Mouse (Mus musculus): ENCODE measurements around the gene Gm45062. TPM values are rescaled to one million over a fixed set of nuclear protein-coding genes. Genes with fewer than 3 reads are reported as not detected.

The Gm45062 gene
- polyA plus RNA-seq, 1 experiment from 2014 or later: 5.5 TPM

DNA sequence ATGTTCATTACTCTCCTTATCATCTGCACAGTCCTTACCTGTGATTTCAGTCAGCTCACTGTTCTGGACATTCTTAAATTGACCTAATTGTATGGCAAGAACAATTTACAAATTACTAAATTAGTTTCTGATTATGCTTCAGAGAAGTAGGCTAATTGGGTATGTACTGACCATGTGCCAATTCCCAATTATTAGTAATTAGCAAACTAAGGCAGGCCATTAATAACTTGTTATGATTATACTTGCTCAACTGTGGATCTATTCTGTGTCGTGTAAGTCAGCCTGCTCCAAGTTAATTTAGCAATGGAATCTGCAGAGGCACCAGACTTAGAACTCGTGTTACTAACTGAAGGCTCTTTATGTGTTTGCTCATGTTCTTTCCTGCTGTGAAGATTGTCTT lies 113.8 kb downstream of the Gm45062 start:
- ATAC-seq (replicated peaks; ENCODE audit: insufficient number of reproducible peaks, insufficient read depth, low FRiP score, low read depth): no peak
- H3K4me1 ChIP-seq (replicated peaks): 0 out of 2 replicates have a peak, but pooled peaks cover 7% of the 10 kb centered on the region
- H3K27me3 ChIP-seq: no peaks in the 10 kb centered on the region
- 71% methylated on average over 2 of the region's 2 CpGs for WGBS
- H3K9me3 ChIP-seq (replicated peaks): no peaks in the 10 kb centered on the region
- H3K4me3 ChIP-seq: no peak overlapping the region
- H3K4me2 ChIP-seq: no peak overlapping the region
- no peaks in the 10 kb centered on the region for H3K36me3 ChIP-seq
- H3K9ac ChIP-seq: no peak overlapping the region
- no peak overlapping the region for H3K27ac ChIP-seq

DNA sequence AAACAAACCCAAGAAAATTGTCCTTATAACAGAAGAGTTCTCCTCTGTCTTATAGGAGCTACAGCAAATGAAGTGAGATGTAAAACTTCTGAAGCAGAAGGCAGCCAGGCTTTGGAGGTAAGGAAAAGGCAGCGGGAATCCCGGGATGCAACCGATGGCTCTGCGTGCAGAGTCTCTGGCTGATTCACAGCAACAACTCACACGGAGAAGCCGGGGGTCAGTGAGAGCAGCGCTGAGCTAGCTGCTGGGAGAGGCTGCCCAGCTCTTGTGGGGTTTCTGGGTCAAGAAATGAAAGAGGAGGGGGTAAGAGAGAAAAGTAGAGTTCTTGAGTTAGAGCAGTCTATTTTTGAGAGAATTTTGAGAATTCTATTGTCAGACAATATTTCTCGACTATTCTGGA lies 114.6 kb downstream of the Gm45062 start:
- Histone ChIP-seq H3K4me2 (no peak overlapping the region), H3K27me3 (no peaks in the 10 kb centered on the region), H3K9me3 (replicated peaks) (no peaks in the 10 kb centered on the region), H3K9ac (no peak overlapping the region), H3K27ac (no peak overlapping the region), H3K4me3 (no peak overlapping the region), H3K36me3 (no peaks in the 10 kb centered on the region), H3K4me1 (replicated peaks) (0 out of 2 replicates have a peak, but pooled peaks cover 7% of the 10 kb centered on the region)
- 49% methylated on average over 8 of the region's 8 CpGs for WGBS
- no peak for ATAC-seq (replicated peaks; ENCODE audit: insufficient number of reproducible peaks, insufficient read depth, low FRiP score, low read depth)

DNA sequence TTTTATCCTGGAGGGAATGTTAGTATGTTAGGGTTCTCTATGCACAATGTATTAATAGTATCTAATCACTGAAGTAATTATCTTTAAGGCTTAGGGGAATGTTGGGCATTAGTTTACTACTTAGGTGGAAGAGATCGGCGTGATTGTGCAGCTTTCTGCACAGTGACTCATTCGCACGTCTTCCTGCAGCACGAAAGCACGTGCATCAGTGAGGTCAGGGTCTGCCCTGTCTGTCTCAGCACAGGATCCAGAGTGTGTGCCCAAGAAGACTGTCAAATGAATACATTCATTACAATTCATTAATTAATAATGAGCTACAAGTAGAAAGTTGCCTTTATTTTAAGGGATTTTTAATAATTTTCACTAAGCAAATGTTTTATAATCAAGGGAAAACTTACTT lies 115.0 kb downstream of the Gm45062 start:
- H3K4me2 ChIP-seq: no peak overlapping the region
- H3K4me3 ChIP-seq: no peak overlapping the region
- H3K4me1 ChIP-seq (replicated peaks): 0 out of 2 replicates have a peak, but pooled peaks cover 7% of the 10 kb centered on the region
- H3K27ac ChIP-seq: no peak overlapping the region
- no peaks in the 10 kb centered on the region for H3K9me3 ChIP-seq (replicated peaks)
- ATAC-seq (replicated peaks; ENCODE audit: insufficient number of reproducible peaks, insufficient read depth, low FRiP score, low read depth): no peak
- no peak overlapping the region for H3K9ac ChIP-seq
- no peaks in the 10 kb centered on the region for H3K27me3 ChIP-seq
- 64% methylated on average over 6 of the region's 6 CpGs for WGBS
- no peaks in the 10 kb centered on the region for H3K36me3 ChIP-seq

DNA sequence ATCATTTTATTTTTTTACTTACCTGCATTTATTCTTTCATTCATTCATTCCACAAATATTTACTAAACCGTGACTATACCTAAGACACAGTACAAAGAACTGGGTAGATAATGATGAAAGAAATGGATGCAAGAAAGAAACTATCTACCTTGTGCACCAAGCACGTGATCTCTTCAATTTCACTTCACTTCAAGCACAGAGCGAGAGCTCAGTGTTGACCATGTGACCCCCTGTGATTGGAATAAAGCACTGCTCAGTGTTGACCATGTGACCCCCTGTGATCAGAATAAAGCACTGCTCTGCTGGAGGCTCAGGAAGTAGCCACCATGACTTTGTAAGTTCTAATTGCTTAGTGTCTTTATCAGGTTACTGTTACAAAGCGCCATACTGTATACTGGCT lies 115.5 kb downstream of the Gm45062 start:
- Histone ChIP-seq H3K27ac (no peak overlapping the region), H3K4me2 (no peak overlapping the region), H3K4me3 (no peak overlapping the region), H3K4me1 (replicated peaks) (0 out of 2 replicates have a peak, but pooled peaks cover 7% of the 10 kb centered on the region), H3K36me3 (no peaks in the 10 kb centered on the region), H3K9me3 (replicated peaks) (no peaks in the 10 kb centered on the region), H3K9ac (no peak overlapping the region), H3K27me3 (no peaks in the 10 kb centered on the region)
- ATAC-seq (replicated peaks; ENCODE audit: insufficient number of reproducible peaks, insufficient read depth, low FRiP score, low read depth): no peak
- 84% methylated on average over 4 of the region's 4 CpGs for WGBS

DNA sequence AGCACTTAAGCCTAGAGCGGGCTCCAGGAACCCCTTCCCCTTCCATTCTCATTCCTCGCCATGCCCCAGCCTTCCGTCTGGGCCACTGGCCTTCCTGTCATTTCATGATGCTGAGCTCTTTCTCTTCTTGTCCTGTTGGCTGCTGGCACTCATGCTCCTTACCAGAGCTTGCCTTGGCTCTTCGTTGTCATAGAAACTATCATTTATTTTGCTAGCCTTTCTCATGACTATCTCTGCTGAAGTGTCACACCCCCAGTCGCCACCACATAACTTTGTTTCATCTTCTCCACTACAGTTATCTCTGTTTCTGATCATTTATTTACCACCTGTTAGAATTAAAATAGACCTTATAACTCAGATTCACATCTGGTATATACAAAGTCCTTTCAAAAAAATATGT lies 117.1 kb downstream of the Gm45062 start:
- ATAC-seq (replicated peaks; ENCODE audit: insufficient number of reproducible peaks, insufficient read depth, low FRiP score, low read depth): no peak
- Histone ChIP-seq H3K9me3 (replicated peaks) (no peaks in the 10 kb centered on the region), H3K27me3 (no peaks in the 10 kb centered on the region), H3K4me1 (replicated peaks) (no peaks in the 10 kb centered on the region), H3K4me3 (no peak overlapping the region), H3K27ac (no peak overlapping the region), H3K36me3 (no peaks in the 10 kb centered on the region), H3K9ac (no peak overlapping the region), H3K4me2 (no peak overlapping the region)
- WGBS: 87% methylated on average over 5 of the region's 5 CpGs

DNA sequence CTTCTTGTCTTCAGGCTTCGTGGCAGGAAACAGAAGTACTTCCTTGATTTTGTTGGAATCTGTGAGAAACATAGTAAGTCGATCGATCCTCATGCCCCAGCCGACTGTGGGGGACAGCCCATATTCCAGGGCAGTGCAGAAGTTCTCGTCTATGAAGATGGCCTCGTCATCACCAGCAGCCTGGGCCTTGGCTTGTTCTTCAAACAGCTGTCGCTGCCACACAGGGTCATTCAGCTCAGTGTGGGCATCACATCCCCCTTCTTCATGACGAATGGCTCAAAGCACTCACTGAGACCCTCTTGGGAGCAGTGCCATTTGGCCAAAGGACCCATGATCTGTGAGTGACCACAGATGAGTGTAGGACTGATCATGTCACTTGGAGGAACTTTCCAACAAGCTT lies 118.4 kb downstream of the Gm45062 start:
- Histone ChIP-seq H3K36me3 (no peaks in the 10 kb centered on the region), H3K9ac (no peak overlapping the region), H3K27me3 (no peaks in the 10 kb centered on the region), H3K27ac (no peak overlapping the region), H3K9me3 (replicated peaks) (no peaks in the 10 kb centered on the region), H3K4me3 (no peak overlapping the region), H3K4me2 (no peak overlapping the region), H3K4me1 (replicated peaks) (no peaks in the 10 kb centered on the region)
- 80% methylated on average over 8 of the region's 8 CpGs for WGBS
- ATAC-seq (replicated peaks; ENCODE audit: insufficient number of reproducible peaks, insufficient read depth, low FRiP score, low read depth): no peak

DNA sequence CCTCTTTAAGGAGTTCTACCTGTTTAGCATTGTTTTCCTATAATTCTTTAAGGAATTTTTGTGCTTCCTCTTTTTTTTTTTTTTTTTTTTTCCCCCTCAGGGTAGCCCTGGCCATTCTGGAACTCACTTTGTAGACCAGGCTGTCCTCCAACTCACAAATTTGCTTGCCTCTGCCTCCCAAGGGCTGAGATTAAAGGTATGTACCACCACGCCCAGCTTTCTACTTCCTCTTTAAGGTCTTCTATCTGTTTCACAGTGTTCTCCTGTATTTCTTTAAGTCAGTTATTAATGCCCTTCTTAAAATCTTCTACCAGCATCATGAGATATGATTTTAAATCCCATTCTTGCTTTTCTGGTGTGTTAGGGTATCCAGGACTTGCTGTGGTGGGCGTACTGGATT lies 130.1 kb downstream of the Gm45062 start:
- no peaks in the 10 kb centered on the region for H3K27me3 ChIP-seq
- no peaks in the 10 kb centered on the region for H3K36me3 ChIP-seq
- no peak for ATAC-seq (replicated peaks; ENCODE audit: insufficient number of reproducible peaks, insufficient read depth, low FRiP score, low read depth)
- H3K9ac ChIP-seq: no peak overlapping the region
- no peaks in the 10 kb centered on the region for H3K4me1 ChIP-seq (replicated peaks)
- H3K4me2 ChIP-seq: no peak overlapping the region
- no peaks in the 10 kb centered on the region for H3K9me3 ChIP-seq (replicated peaks)
- H3K4me3 ChIP-seq: no peak overlapping the region
- WGBS: 96% methylated on average over 2 of the region's 2 CpGs
- H3K27ac ChIP-seq: no peak overlapping the region

DNA sequence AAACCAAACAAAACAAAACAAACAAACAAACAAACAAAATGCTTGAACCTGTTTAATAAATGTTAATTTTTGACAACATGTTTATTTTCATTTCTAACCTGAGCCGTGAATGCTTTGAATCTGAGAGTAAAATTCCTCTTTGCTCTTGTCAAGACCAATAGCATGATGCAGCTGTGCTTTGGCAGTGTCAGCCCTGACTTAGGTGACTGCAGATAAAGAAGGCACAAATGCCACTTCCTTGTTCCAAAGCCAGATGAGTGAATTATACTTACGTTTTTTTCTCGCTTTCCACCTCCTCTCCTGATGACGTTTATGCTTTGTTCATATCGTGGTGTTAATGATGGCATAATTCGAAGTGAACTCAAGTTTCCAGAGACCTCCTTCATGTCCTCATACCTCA lies 131.0 kb downstream of the Gm45062 start:
- 88% methylated on average over 6 of the region's 6 CpGs for WGBS
- H3K9me3 ChIP-seq (replicated peaks): no peaks in the 10 kb centered on the region
- H3K4me2 ChIP-seq: no peak overlapping the region
- no peaks in the 10 kb centered on the region for H3K36me3 ChIP-seq
- H3K9ac ChIP-seq: no peak overlapping the region
- no peak overlapping the region for H3K27ac ChIP-seq
- no peaks in the 10 kb centered on the region for H3K27me3 ChIP-seq
- ATAC-seq (replicated peaks; ENCODE audit: insufficient number of reproducible peaks, insufficient read depth, low FRiP score, low read depth): no peak
- no peak overlapping the region for H3K4me3 ChIP-seq
- no peaks in the 10 kb centered on the region for H3K4me1 ChIP-seq (replicated peaks)

DNA sequence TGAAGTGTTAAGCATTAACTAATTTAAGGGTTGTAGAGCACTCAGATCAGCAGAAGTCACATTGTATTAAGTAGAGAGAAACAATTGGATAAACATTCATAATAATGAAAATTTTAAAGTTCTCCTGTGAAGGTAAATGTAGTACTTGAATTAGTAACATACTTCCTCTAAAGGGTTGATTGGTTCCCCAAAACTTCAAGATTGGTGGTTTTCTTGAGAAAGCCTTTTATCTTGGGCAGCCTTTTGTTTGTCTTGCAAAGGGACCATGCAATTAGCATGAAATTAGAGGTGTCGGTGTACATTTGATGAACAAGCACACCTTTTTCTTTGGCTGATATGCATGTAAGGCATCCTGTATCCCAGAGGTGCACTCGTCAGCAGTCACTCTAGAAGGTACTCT lies 131.7 kb downstream of the Gm45062 start:
- no peaks in the 10 kb centered on the region for H3K9me3 ChIP-seq (replicated peaks)
- H3K4me2 ChIP-seq: no peak overlapping the region
- ATAC-seq (replicated peaks; ENCODE audit: insufficient number of reproducible peaks, insufficient read depth, low FRiP score, low read depth): no peak
- no peak overlapping the region for H3K4me3 ChIP-seq
- WGBS: 84% methylated on average over 2 of the region's 2 CpGs
- H3K36me3 ChIP-seq: no peaks in the 10 kb centered on the region
- H3K27ac ChIP-seq: no peak overlapping the region
- no peaks in the 10 kb centered on the region for H3K4me1 ChIP-seq (replicated peaks)
- no peaks in the 10 kb centered on the region for H3K27me3 ChIP-seq
- no peak overlapping the region for H3K9ac ChIP-seq

DNA sequence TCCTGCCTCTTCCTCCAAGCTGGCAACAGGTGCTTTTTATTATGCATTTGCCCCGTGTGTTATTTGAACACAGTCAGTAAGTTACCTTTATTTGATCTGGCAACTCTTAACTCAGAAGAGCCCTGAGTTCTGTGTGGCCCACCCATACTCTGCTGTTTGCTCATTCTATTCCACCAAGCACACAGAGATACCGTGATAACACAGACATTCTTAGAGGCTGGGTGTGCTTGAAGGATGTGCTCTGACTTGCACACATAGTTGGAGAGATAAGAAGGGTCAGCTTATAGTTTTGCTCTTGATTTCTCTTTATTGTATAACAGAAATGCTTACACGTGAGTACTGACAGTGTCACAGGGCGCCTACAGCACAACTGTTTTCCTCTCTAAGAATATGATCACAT lies 133.8 kb downstream of the Gm45062 start:
- Histone ChIP-seq H3K27ac (no peak overlapping the region), H3K4me1 (replicated peaks) (no peaks in the 10 kb centered on the region), H3K27me3 (no peaks in the 10 kb centered on the region), H3K4me3 (no peak overlapping the region), H3K9me3 (replicated peaks) (no peaks in the 10 kb centered on the region), H3K4me2 (no peak overlapping the region), H3K36me3 (no peaks in the 10 kb centered on the region), H3K9ac (no peak overlapping the region)
- 58% methylated on average over 4 of the region's 4 CpGs for WGBS
- ATAC-seq (replicated peaks; ENCODE audit: insufficient number of reproducible peaks, insufficient read depth, low FRiP score, low read depth): no peak

DNA sequence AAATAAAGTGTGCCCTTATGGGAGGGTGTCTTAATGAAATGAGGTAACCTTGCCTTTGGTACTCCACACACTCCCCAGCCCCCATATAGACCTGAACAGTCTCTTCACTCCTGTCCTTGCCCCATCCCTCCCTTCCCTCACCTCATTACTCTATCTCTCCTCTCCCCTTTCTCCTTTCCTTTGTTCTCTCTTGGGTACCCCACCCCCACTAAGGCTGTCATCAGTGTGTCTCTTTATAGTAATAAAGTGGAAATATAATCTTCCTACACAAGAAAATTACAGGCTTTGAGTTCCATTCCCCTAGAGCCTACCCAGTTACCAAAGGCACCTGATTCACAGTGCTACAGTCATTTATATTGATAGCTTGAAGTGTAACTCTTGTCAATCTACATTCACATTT lies 134.8 kb downstream of the Gm45062 start:
- Histone ChIP-seq H3K9me3 (replicated peaks) (no peaks in the 10 kb centered on the region), H3K4me1 (replicated peaks) (no peaks in the 10 kb centered on the region), H3K4me2 (no peak overlapping the region), H3K36me3 (no peaks in the 10 kb centered on the region), H3K27ac (no peak overlapping the region), H3K4me3 (no peak overlapping the region), H3K27me3 (no peaks in the 10 kb centered on the region), H3K9ac (no peak overlapping the region)
- ATAC-seq (replicated peaks; ENCODE audit: insufficient number of reproducible peaks, insufficient read depth, low FRiP score, low read depth): no peak

DNA sequence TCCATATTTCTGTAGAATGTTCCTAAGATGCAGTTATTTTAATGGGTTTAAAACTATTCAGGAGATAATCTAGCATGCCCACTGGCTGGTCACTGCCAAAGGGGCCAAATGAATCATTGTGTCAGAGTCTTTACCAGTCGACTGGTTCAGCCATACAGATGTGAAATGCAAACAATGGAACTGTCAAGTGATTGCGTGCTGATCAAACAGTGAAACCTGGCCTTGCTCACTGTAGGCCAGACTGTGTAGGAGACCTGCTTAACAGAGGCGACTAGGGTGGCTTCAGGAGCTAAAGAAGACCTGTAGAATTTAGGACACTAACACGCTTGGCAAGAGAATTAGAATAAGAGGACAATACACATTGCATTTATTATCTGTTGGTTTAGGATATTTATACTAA lies 135.8 kb downstream of the Gm45062 start:
- H3K4me1 ChIP-seq (replicated peaks): no peaks in the 10 kb centered on the region
- no peak overlapping the region for H3K9ac ChIP-seq
- no peak overlapping the region for H3K4me3 ChIP-seq
- ATAC-seq (replicated peaks; ENCODE audit: insufficient number of reproducible peaks, insufficient read depth, low FRiP score, low read depth): no peak
- H3K36me3 ChIP-seq: no peaks in the 10 kb centered on the region
- no peak overlapping the region for H3K4me2 ChIP-seq
- 61% methylated on average over 4 of the region's 4 CpGs for WGBS
- H3K27ac ChIP-seq: no peak overlapping the region
- H3K9me3 ChIP-seq (replicated peaks): no peaks in the 10 kb centered on the region
- H3K27me3 ChIP-seq: no peaks in the 10 kb centered on the region

DNA sequence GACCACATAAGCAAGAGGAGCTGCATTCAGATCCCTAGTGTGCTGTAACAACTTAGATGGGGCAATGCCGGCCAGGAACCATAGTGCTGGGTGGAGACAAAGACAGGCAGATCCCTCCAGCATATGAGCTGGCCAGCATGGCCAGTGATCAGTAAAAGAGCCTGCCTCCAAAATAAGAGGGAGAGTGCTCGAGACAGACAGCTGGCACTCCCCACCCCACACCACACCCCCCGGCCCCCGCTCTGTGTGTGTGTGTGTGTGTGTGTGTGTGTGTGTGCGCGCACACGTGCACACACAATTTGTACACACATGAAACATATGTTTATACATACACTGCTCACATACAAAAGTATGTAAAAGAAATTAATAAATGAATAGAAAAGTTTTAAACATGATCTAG lies 138.0 kb downstream of the Gm45062 start:
- no peaks in the 10 kb centered on the region for H3K4me1 ChIP-seq (replicated peaks)
- 83% methylated on average over 7 of the region's 7 CpGs for WGBS
- no peak overlapping the region for H3K4me2 ChIP-seq
- H3K4me3 ChIP-seq: no peak overlapping the region
- no peak for ATAC-seq (replicated peaks; ENCODE audit: insufficient number of reproducible peaks, insufficient read depth, low FRiP score, low read depth)
- H3K9ac ChIP-seq: no peak overlapping the region
- H3K27ac ChIP-seq: no peak overlapping the region
- no peaks in the 10 kb centered on the region for H3K9me3 ChIP-seq (replicated peaks)
- H3K27me3 ChIP-seq: no peaks in the 10 kb centered on the region
- H3K36me3 ChIP-seq: no peaks in the 10 kb centered on the region

All from heart, embryonic 15.5 days (tissue).